Comparison of ENCODE assay signal across 16 mouse cellular contexts in genomic region chr5:77267957-77268624, GRCm38 (mm10). TPM values are rescaled to one million over a fixed set of nuclear protein-coding genes. Genes with fewer than 3 reads are reported as not detected.
DNase-seq lines count a peak whose midpoint lies in the region; ATAC-seq and TF ChIP-seq lines count a peak whose summit lies in the region.
"Had no signal": no experiment of that assay in that cellular context is flagged by ENCODE, and none has a peak within 500 bp of the region (broad histone marks: within the 10 kb centered on the region; RNA-seq: fewer than 3 reads in every experiment).

No protein-coding gene starts in this region.

- no peak for TF ChIP-seq EP300 in stomach, postnatal 0 days (optimal IDR thresholded peaks at IDR 0.05)

- peaks cover 54% of the 10 kb centered on the region for H3K36me3 ChIP-seq in forebrain, embryonic 10.5 days (replicated peaks)
- H3K36me3 ChIP-seq in forebrain, embryonic 16.5 days (ENCODE audit: control insufficient read depth, insufficient read depth): 0 out of 2 replicates have a peak, but pooled peaks cover 3% of the 10 kb centered on the region
- H3K36me3 ChIP-seq in kidney, embryonic 16.5 days (ENCODE audit: insufficient read depth, low read length): peaks cover 47% of the 10 kb centered on the region
- peaks cover 17% of the 10 kb centered on the region for H3K36me3 ChIP-seq in stomach, embryonic 16.5 days (ENCODE audit: control insufficient read depth, insufficient read depth, low read length)
- H3K36me3 ChIP-seq in stomach, postnatal 0 days (ENCODE audit: control insufficient read depth, insufficient read depth, low read length): peaks cover 6% of the 10 kb centered on the region; the same call in 1 of the 2 replicates
- peaks cover 39% of the 10 kb centered on the region for H3K36me3 ChIP-seq in liver, embryonic 13.5 days

- peaks cover 33% of the 10 kb centered on the region for H3K4me1 ChIP-seq in forebrain, embryonic 10.5 days
- H3K4me1 ChIP-seq in forebrain, embryonic 16.5 days (replicated peaks; ENCODE audit: control insufficient read depth, insufficient read depth, low read length): peaks cover 6% of the 10 kb centered on the region
- peaks cover 13% of the 10 kb centered on the region for H3K4me1 ChIP-seq in kidney, embryonic 16.5 days (ENCODE audit: insufficient read depth, low read length)
- peaks cover 7% of the 10 kb centered on the region; the same call in 1 of the 2 replicates for H3K4me1 ChIP-seq in stomach, embryonic 16.5 days (ENCODE audit: control insufficient read depth, insufficient read depth, low read length)
- no peaks in the 10 kb centered on the region for H3K4me1 ChIP-seq in stomach, postnatal 0 days (replicated peaks; ENCODE audit: control insufficient read depth, insufficient read depth)
- H3K4me1 ChIP-seq in liver, embryonic 13.5 days (replicated peaks): peaks cover 39% of the 10 kb centered on the region

- peaks cover 11% of the 10 kb centered on the region for H3K27me3 ChIP-seq in forebrain, embryonic 10.5 days (ENCODE audit: poor library complexity, severe bottlenecking)
- no peaks in the 10 kb centered on the region for H3K27me3 ChIP-seq in forebrain, embryonic 16.5 days (replicated peaks; ENCODE audit: control insufficient read depth, insufficient read depth, low read length)
- no peaks in the 10 kb centered on the region for H3K27me3 ChIP-seq in kidney, embryonic 16.5 days (ENCODE audit: insufficient read depth, low read length)
- H3K27me3 ChIP-seq in stomach, embryonic 16.5 days (ENCODE audit: control insufficient read depth, insufficient read depth, low read length): no peaks in the 10 kb centered on the region
- H3K27me3 ChIP-seq in stomach, postnatal 0 days (ENCODE audit: control insufficient read depth, insufficient read depth, low read length): no peaks in the 10 kb centered on the region
- no peaks in the 10 kb centered on the region for H3K27me3 ChIP-seq in liver, embryonic 13.5 days
- H3K27me3 ChIP-seq: embryonic facial prominence, embryonic 15.5 days; intestine, embryonic 15.5 days had no signal

- ATAC-seq in forebrain, embryonic 16.5 days: no peak
- no peak for ATAC-seq in kidney, embryonic 16.5 days (ENCODE audit: low FRiP score, low TSS enrichment)
- no peak for ATAC-seq in stomach, embryonic 16.5 days (ENCODE audit: insufficient read depth, low FRiP score)
- ATAC-seq in stomach, postnatal 0 days (ENCODE audit: low FRiP score, low TSS enrichment): no peak
- ATAC-seq in liver, embryonic 13.5 days (ENCODE audit: low read depth): no peak
- ATAC-seq: intestine, embryonic 15.5 days had no signal

- WGBS in forebrain, embryonic 10.5 days: 97% methylated on average over 30 of the region's 30 CpGs
- WGBS in forebrain, embryonic 16.5 days: 92% methylated on average over 30 of the region's 30 CpGs
- WGBS in kidney, embryonic 16.5 days: 84% methylated on average over 30 of the region's 30 CpGs
- WGBS in stomach, embryonic 16.5 days: 95% methylated on average over 30 of the region's 30 CpGs
- 95% methylated on average over 30 of the region's 30 CpGs for WGBS in stomach, postnatal 0 days
- WGBS in liver, embryonic 13.5 days (ENCODE audit: insufficient replicate concordance): 93% methylated on average over 30 of the region's 30 CpGs

- H3K27ac ChIP-seq in forebrain, embryonic 10.5 days: no peak overlapping the region
- H3K27ac ChIP-seq in forebrain, embryonic 16.5 days (ENCODE audit: low read length): no peak overlapping the region
- no peak overlapping the region for H3K27ac ChIP-seq in kidney, embryonic 16.5 days (ENCODE audit: low read length)
- no peak overlapping the region for H3K27ac ChIP-seq in stomach, embryonic 16.5 days (ENCODE audit: low read length)
- no peak overlapping the region for H3K27ac ChIP-seq in stomach, postnatal 0 days (replicated peaks)
- no peak overlapping the region for H3K27ac ChIP-seq in liver, embryonic 13.5 days
- H3K27ac ChIP-seq: embryonic facial prominence, embryonic 15.5 days; heart, embryonic 10.5 days; intestine, embryonic 15.5 days had no signal

- H3K4me2 ChIP-seq in forebrain, embryonic 16.5 days (ENCODE audit: low read length): no peak overlapping the region
- peak overlapping the region; percentile 70 for H3K4me2 ChIP-seq in kidney, embryonic 16.5 days (replicated peaks; ENCODE audit: low read depth, low read length)
- peak overlapping the region; percentile 72; the same call in 1 of the 2 replicates for H3K4me2 ChIP-seq in stomach, embryonic 16.5 days (ENCODE audit: low read depth, low read length)
- H3K4me2 ChIP-seq in stomach, postnatal 0 days (replicated peaks; ENCODE audit: low read depth): no peak overlapping the region
- 0 out of 2 replicates have a peak overlapping the region, but pooled peaks have one; percentile 91 for H3K4me2 ChIP-seq in liver, embryonic 13.5 days

- peaks cover 4% of the 10 kb centered on the region; the same call in 1 of the 2 replicates for H3K9me3 ChIP-seq in forebrain, embryonic 10.5 days
- no peaks in the 10 kb centered on the region for H3K9me3 ChIP-seq in forebrain, embryonic 16.5 days (ENCODE audit: control insufficient read depth, low read length)
- no peaks in the 10 kb centered on the region for H3K9me3 ChIP-seq in kidney, embryonic 16.5 days (ENCODE audit: low read length)
- no peaks in the 10 kb centered on the region for H3K9me3 ChIP-seq in stomach, embryonic 16.5 days (replicated peaks; ENCODE audit: control insufficient read depth, low read length)
- no peaks in the 10 kb centered on the region for H3K9me3 ChIP-seq in stomach, postnatal 0 days (ENCODE audit: control insufficient read depth, low read length)
- H3K9me3 ChIP-seq in liver, embryonic 13.5 days (replicated peaks): no peaks in the 10 kb centered on the region
- H3K9me3 ChIP-seq: embryonic facial prominence, embryonic 15.5 days; heart, embryonic 10.5 days; intestine, embryonic 15.5 days had no signal

- no peak for DNase-seq in forebrain, embryonic 10.5 days (ENCODE audit: extremely low spot score, low spot score)
- no peak for DNase-seq in kidney, postnatal 36 days
- DNase-seq in stomach, postnatal 0 days (ENCODE audit: low spot score): no peak
- DNase-seq in liver, embryonic 13.5 days: no peak
- DNase-seq in layer of hippocampus, adult 8-10 months (ENCODE audit: low spot score in 2 of 2): no peak
- DNase-seq: cerebellum, postnatal 14 days; right cerebral cortex, adult 18-20 months; thymus, postnatal 25 days had no signal

- H3K4me3 ChIP-seq in forebrain, embryonic 10.5 days: peak overlapping the region; percentile 99
- H3K4me3 ChIP-seq in forebrain, embryonic 16.5 days (replicated peaks; ENCODE audit: low read length): no peak overlapping the region
- H3K4me3 ChIP-seq in kidney, embryonic 16.5 days (ENCODE audit: low read length): no peak overlapping the region
- no peak overlapping the region for H3K4me3 ChIP-seq in stomach, embryonic 16.5 days (replicated peaks; ENCODE audit: low read length)
- no peak overlapping the region for H3K4me3 ChIP-seq in stomach, postnatal 0 days (ENCODE audit: low read depth, low read length)
- H3K4me3 ChIP-seq in liver, embryonic 13.5 days (replicated peaks): no peak overlapping the region

- TF ChIP-seq CTCF in stomach, postnatal 0 days (IDR thresholded peaks at IDR 0.05; ENCODE audit: low read depth): no peak

- no peak overlapping the region for H3K9ac ChIP-seq in forebrain, embryonic 16.5 days (replicated peaks; ENCODE audit: low read depth, low read length)
- H3K9ac ChIP-seq in kidney, embryonic 16.5 days (replicated peaks; ENCODE audit: low read length): no peak overlapping the region
- H3K9ac ChIP-seq in stomach, embryonic 16.5 days (ENCODE audit: low read length): no peak overlapping the region
- no peak overlapping the region for H3K9ac ChIP-seq in stomach, postnatal 0 days (ENCODE audit: low read length)
- no peak overlapping the region for H3K9ac ChIP-seq in liver, embryonic 13.5 days
- H3K9ac ChIP-seq: embryonic facial prominence, embryonic 15.5 days; intestine, embryonic 15.5 days had no signal

RNA-seq across cellular contexts. Expression of gene Rest, which starts 2.8 kb away (rescaled TPM):
- 21.6 and 22.3 TPM in 2 replicates for polyA plus RNA-seq in forebrain, embryonic 10.5 days (2016; fragmentation: Nextera tagmentation; extraction: Ambion mirVana)
- polyA plus RNA-seq in forebrain, embryonic 16.5 days (2015; fragmentation: Nextera tagmentation; extraction: Ambion mirVana): 6.7 and 8.1 TPM in 2 replicates
- 37.6 and 40.5 TPM in 2 replicates for polyA plus RNA-seq in kidney, embryonic 16.5 days (2015; fragmentation: Nextera tagmentation; extraction: Ambion mirVana)
- polyA plus RNA-seq in stomach, embryonic 16.5 days (2015; fragmentation: Nextera tagmentation; extraction: Ambion mirVana): 21.3 and 22.5 TPM in 2 replicates
- 12.1 and 12.5 TPM in 2 replicates for polyA plus RNA-seq in stomach, postnatal 0 days (2015; fragmentation: Nextera tagmentation; extraction: Ambion mirVana)
- 8.0 and 9.0 TPM in 2 replicates for polyA plus RNA-seq in liver, embryonic 13.5 days (2015; fragmentation: Nextera tagmentation; extraction: Ambion mirVana)
- 1 to 10 TPM; 4.1 to 6.4 (median 5.2) TPM for total RNA-seq in layer of hippocampus, adult 8-10 months (2022)

RNA-seq across cellular contexts. Expression of gene Noa1, which starts 41.8 kb away (rescaled TPM):
- 36.9 and 38.9 TPM in 2 replicates for polyA plus RNA-seq in forebrain, embryonic 10.5 days (2016; fragmentation: Nextera tagmentation; extraction: Ambion mirVana)
- polyA plus RNA-seq in forebrain, embryonic 16.5 days (2015; fragmentation: Nextera tagmentation; extraction: Ambion mirVana): 41.0 and 46.7 TPM in 2 replicates
- 34.2 and 35.9 TPM in 2 replicates for polyA plus RNA-seq in kidney, embryonic 16.5 days (2015; fragmentation: Nextera tagmentation; extraction: Ambion mirVana)
- polyA plus RNA-seq in stomach, embryonic 16.5 days (2015; fragmentation: Nextera tagmentation; extraction: Ambion mirVana): 23.2 TPM in 2 replicates
- 15.1 and 16.3 TPM in 2 replicates for polyA plus RNA-seq in stomach, postnatal 0 days (2015; fragmentation: Nextera tagmentation; extraction: Ambion mirVana)
- polyA plus RNA-seq in liver, embryonic 13.5 days (2015; fragmentation: Nextera tagmentation; extraction: Ambion mirVana): 30.1 and 33.6 TPM in 2 replicates
- total RNA-seq in layer of hippocampus, adult 8-10 months (2022): 10 to 100 TPM; 21.8 to 30.1 (median 23.7) TPM

RNA-seq across cellular contexts. Expression of gene Polr2b, which starts 41.9 kb away (rescaled TPM):
- polyA plus RNA-seq in forebrain, embryonic 10.5 days (2016; fragmentation: Nextera tagmentation; extraction: Ambion mirVana): 111 and 113 TPM in 2 replicates
- 74.8 and 84.3 TPM in 2 replicates for polyA plus RNA-seq in forebrain, embryonic 16.5 days (2015; fragmentation: Nextera tagmentation; extraction: Ambion mirVana)
- 70.5 and 70.8 TPM in 2 replicates for polyA plus RNA-seq in kidney, embryonic 16.5 days (2015; fragmentation: Nextera tagmentation; extraction: Ambion mirVana)
- polyA plus RNA-seq in stomach, embryonic 16.5 days (2015; fragmentation: Nextera tagmentation; extraction: Ambion mirVana): 51.1 and 52.8 TPM in 2 replicates
- polyA plus RNA-seq in stomach, postnatal 0 days (2015; fragmentation: Nextera tagmentation; extraction: Ambion mirVana): 21.7 and 23.5 TPM in 2 replicates
- polyA plus RNA-seq in liver, embryonic 13.5 days (2015; fragmentation: Nextera tagmentation; extraction: Ambion mirVana): 35.3 and 43.0 TPM in 2 replicates
- total RNA-seq in layer of hippocampus, adult 8-10 months (2022): 10 to 100 TPM; 45.8 to 49.4 (median 47.3) TPM

RNA-seq across cellular contexts. Expression of gene Spink2, which starts 56.8 kb away (rescaled TPM):
- polyA plus RNA-seq in forebrain, embryonic 10.5 days (2016; fragmentation: Nextera tagmentation; extraction: Ambion mirVana): 0.64 and 1.1 TPM in 2 replicates
- 0.35 and 0.61 TPM in 2 replicates for polyA plus RNA-seq in forebrain, embryonic 16.5 days (2015; fragmentation: Nextera tagmentation; extraction: Ambion mirVana)
- polyA plus RNA-seq in kidney, embryonic 16.5 days (2015; fragmentation: Nextera tagmentation; extraction: Ambion mirVana): 1.1 and 1.3 TPM in 2 replicates
- 1.3 and 3.2 TPM in 2 replicates for polyA plus RNA-seq in stomach, embryonic 16.5 days (2015; fragmentation: Nextera tagmentation; extraction: Ambion mirVana)
- 1.8 and 2.3 TPM in 2 replicates for polyA plus RNA-seq in stomach, postnatal 0 days (2015; fragmentation: Nextera tagmentation; extraction: Ambion mirVana)
- polyA plus RNA-seq in liver, embryonic 13.5 days (2015; fragmentation: Nextera tagmentation; extraction: Ambion mirVana): 0.17 TPM in 1 of 2 replicates, not detected in the other
- not detected for total RNA-seq in layer of hippocampus, adult 8-10 months (2022)
- total RNA-seq: adrenal gland, adult 18-20 months; liver, adult 2 months had no signal
- polyA plus RNA-seq: liver, adult 2 months had no signal

Comparison
In these comparisons a context has a peak if more than half of its experiments do, and no peak if none do; other contexts are left out.
1. H3K4me2 ChIP-seq: peak in kidney, embryonic 16.5 days (single experiment), stomach, embryonic 16.5 days (single experiment) and liver, embryonic 13.5 days (single experiment); none in forebrain, embryonic 16.5 days (single experiment) and stomach, postnatal 0 days (single experiment).